Mouse (Mus musculus): ENCODE measurements around the gene Rad51b. TPM values are rescaled to one million over a fixed set of nuclear protein-coding genes. Genes with fewer than 3 reads are reported as not detected.

Rad51b gene
- polyA plus RNA-seq, 1 experiment from 2014 or later, result 4.9 TPM

GRCm38 (mm10) chr12:79798488-79798887, 501.4 kb downstream of the Rad51b start:
- H3K36me3 ChIP-seq (replicated peaks; ENCODE audit: control insufficient read depth, insufficient read depth, low read depth, low read length), result no peaks in the 10 kb centered on the region
- 96% methylated on average over 3 of the region's 3 CpGs for WGBS
- no peak overlapping the region for H3K9ac ChIP-seq (replicated peaks; ENCODE audit: low read length)
- no peak overlapping the region for H3K27ac ChIP-seq (replicated peaks; ENCODE audit: low read depth, low read length)
- DNase-seq (ENCODE audit: low spot score) (no peak), ATAC-seq (replicated peaks; ENCODE audit: insufficient number of reproducible peaks, low FRiP score, low TSS enrichment, low read depth) (no peak)
- no peaks in the 10 kb centered on the region for H3K9me3 ChIP-seq (replicated peaks; ENCODE audit: control insufficient read depth, low read length)
- H3K4me1 ChIP-seq (ENCODE audit: control insufficient read depth, insufficient read depth, low read length), result no peaks in the 10 kb centered on the region; the same call in 1 of the 2 replicates
- no peak overlapping the region for H3K4me3 ChIP-seq (ENCODE audit: low read depth, low read length)
- H3K4me2 ChIP-seq (ENCODE audit: low read depth, low read length), result no peak overlapping the region
- no peaks in the 10 kb centered on the region for H3K27me3 ChIP-seq (ENCODE audit: control insufficient read depth, insufficient read depth, low read length)

GRCm38 (mm10) chr12:79799370-79799769, 502.3 kb downstream of the Rad51b start:
- Histone ChIP-seq H3K4me1 (ENCODE audit: control insufficient read depth, insufficient read depth, low read length) (peaks cover 1% of the 10 kb centered on the region; the same call in 1 of the 2 replicates), H3K9me3 (replicated peaks; ENCODE audit: control insufficient read depth, low read length) (no peaks in the 10 kb centered on the region), H3K27ac (replicated peaks; ENCODE audit: low read depth, low read length) (no peak overlapping the region), H3K9ac (replicated peaks; ENCODE audit: low read length) (no peak overlapping the region), H3K4me3 (ENCODE audit: low read depth, low read length) (no peak overlapping the region), H3K27me3 (ENCODE audit: control insufficient read depth, insufficient read depth, low read length) (no peaks in the 10 kb centered on the region), H3K4me2 (ENCODE audit: low read depth, low read length) (no peak overlapping the region), H3K36me3 (replicated peaks; ENCODE audit: control insufficient read depth, insufficient read depth, low read depth, low read length) (no peaks in the 10 kb centered on the region)
- ATAC-seq (replicated peaks; ENCODE audit: insufficient number of reproducible peaks, low FRiP score, low TSS enrichment, low read depth) (no peak), DNase-seq (ENCODE audit: low spot score) (peak; percentile 57)
- WGBS, result 53% methylated on average over 5 of the region's 5 CpGs

GRCm38 (mm10) chr12:79803670-79804069, 506.6 kb downstream of the Rad51b start:
- no peak for ATAC-seq (replicated peaks; ENCODE audit: insufficient number of reproducible peaks, low FRiP score, low TSS enrichment, low read depth)
- Histone ChIP-seq H3K4me1 (ENCODE audit: control insufficient read depth, insufficient read depth, low read length) (peaks cover 9% of the 10 kb centered on the region), H3K4me3 (ENCODE audit: low read depth, low read length) (no peak overlapping the region), H3K4me2 (ENCODE audit: low read depth, low read length) (no peak overlapping the region), H3K27ac (replicated peaks; ENCODE audit: low read depth, low read length) (no peak overlapping the region), H3K27me3 (ENCODE audit: control insufficient read depth, insufficient read depth, low read length) (no peaks in the 10 kb centered on the region), H3K9ac (replicated peaks; ENCODE audit: low read length) (no peak overlapping the region), H3K9me3 (replicated peaks; ENCODE audit: control insufficient read depth, low read length) (no peaks in the 10 kb centered on the region), H3K36me3 (replicated peaks; ENCODE audit: control insufficient read depth, insufficient read depth, low read depth, low read length) (no peaks in the 10 kb centered on the region)
- no peak for DNase-seq (ENCODE audit: low spot score)
- WGBS, result 73% methylated on average over 1 of the region's 1 CpGs

GRCm38 (mm10) chr12:79804776-79805524, 507.9 kb downstream of the Rad51b start:
- Histone ChIP-seq H3K4me1 (ENCODE audit: control insufficient read depth, insufficient read depth, low read length) (peaks cover 9% of the 10 kb centered on the region), H3K9me3 (replicated peaks; ENCODE audit: control insufficient read depth, low read length) (no peaks in the 10 kb centered on the region), H3K9ac (replicated peaks; ENCODE audit: low read length) (no peak overlapping the region; the same call in 1 of the 2 replicates), H3K27ac (replicated peaks; ENCODE audit: low read depth, low read length) (no peak overlapping the region; the same call in 1 of the 2 replicates), H3K4me3 (ENCODE audit: low read depth, low read length) (no peak overlapping the region), H3K4me2 (ENCODE audit: low read depth, low read length) (no peak overlapping the region), H3K36me3 (replicated peaks; ENCODE audit: control insufficient read depth, insufficient read depth, low read depth, low read length) (no peaks in the 10 kb centered on the region), H3K27me3 (ENCODE audit: control insufficient read depth, insufficient read depth, low read length) (no peaks in the 10 kb centered on the region)
- 46% methylated on average over 8 of the region's 8 CpGs for WGBS
- DNase-seq (ENCODE audit: low spot score) (no peak), ATAC-seq (replicated peaks; ENCODE audit: insufficient number of reproducible peaks, low FRiP score, low TSS enrichment, low read depth) (no peak)

- DNase-seq (ENCODE audit: low spot score) (no peak), ATAC-seq (replicated peaks; ENCODE audit: insufficient number of reproducible peaks, low FRiP score, low TSS enrichment, low read depth) (no peak)
- Histone ChIP-seq H3K27ac (replicated peaks; ENCODE audit: low read depth, low read length) (no peak overlapping the region), H3K9ac (replicated peaks; ENCODE audit: low read length) (0 out of 2 replicates have a peak overlapping the region, but pooled peaks have one; percentile 14), H3K4me2 (ENCODE audit: low read depth, low read length) (no peak overlapping the region), H3K9me3 (replicated peaks; ENCODE audit: control insufficient read depth, low read length) (no peaks in the 10 kb centered on the region), H3K4me3 (ENCODE audit: low read depth, low read length) (no peak overlapping the region), H3K36me3 (replicated peaks; ENCODE audit: control insufficient read depth, insufficient read depth, low read depth, low read length) (no peaks in the 10 kb centered on the region), H3K27me3 (ENCODE audit: control insufficient read depth, insufficient read depth, low read length) (no peaks in the 10 kb centered on the region), H3K4me1 (ENCODE audit: control insufficient read depth, insufficient read depth, low read length) (peaks cover 9% of the 10 kb centered on the region)
- WGBS, result 56% methylated on average over 4 of the region's 4 CpGs
Observed at GRCm38 (mm10) chr12:79806990-79807389, 509.9 kb downstream of the Rad51b start.

GRCm38 (mm10) chr12:79807410-79807847, 510.3 kb downstream of the Rad51b start:
- DNase-seq (ENCODE audit: low spot score) (peak; percentile 48), ATAC-seq (replicated peaks; ENCODE audit: insufficient number of reproducible peaks, low FRiP score, low TSS enrichment, low read depth) (peak; percentile 63; the same call in 1 of the 2 replicates)
- no peak overlapping the region for H3K4me3 ChIP-seq (ENCODE audit: low read depth, low read length)
- H3K4me1 ChIP-seq (ENCODE audit: control insufficient read depth, insufficient read depth, low read length), result peaks cover 9% of the 10 kb centered on the region
- peak overlapping the region; percentile 14; the same call in 1 of the 2 replicates for H3K9ac ChIP-seq (replicated peaks; ENCODE audit: low read length)
- no peaks in the 10 kb centered on the region for H3K27me3 ChIP-seq (ENCODE audit: control insufficient read depth, insufficient read depth, low read length)
- no peaks in the 10 kb centered on the region for H3K36me3 ChIP-seq (replicated peaks; ENCODE audit: control insufficient read depth, insufficient read depth, low read depth, low read length)
- H3K9me3 ChIP-seq (replicated peaks; ENCODE audit: control insufficient read depth, low read length), result no peaks in the 10 kb centered on the region
- WGBS, result 17% methylated on average over 10 of the region's 10 CpGs
- no peak overlapping the region for H3K27ac ChIP-seq (replicated peaks; ENCODE audit: low read depth, low read length)
- H3K4me2 ChIP-seq (ENCODE audit: low read depth, low read length), result no peak overlapping the region

GRCm38 (mm10) chr12:79807938-79808401, 510.9 kb downstream of the Rad51b start:
- no peak overlapping the region for H3K4me3 ChIP-seq (ENCODE audit: low read depth, low read length)
- no peak overlapping the region for H3K4me2 ChIP-seq (ENCODE audit: low read depth, low read length)
- no peaks in the 10 kb centered on the region for H3K9me3 ChIP-seq (replicated peaks; ENCODE audit: control insufficient read depth, low read length)
- no peak overlapping the region for H3K9ac ChIP-seq (replicated peaks; ENCODE audit: low read length)
- DNase-seq (ENCODE audit: low spot score) (no peak), ATAC-seq (replicated peaks; ENCODE audit: insufficient number of reproducible peaks, low FRiP score, low TSS enrichment, low read depth) (no peak)
- no peaks in the 10 kb centered on the region for H3K27me3 ChIP-seq (ENCODE audit: control insufficient read depth, insufficient read depth, low read length)
- no peaks in the 10 kb centered on the region for H3K36me3 ChIP-seq (replicated peaks; ENCODE audit: control insufficient read depth, insufficient read depth, low read depth, low read length)
- H3K27ac ChIP-seq (replicated peaks; ENCODE audit: low read depth, low read length), result 0 out of 2 replicates have a peak overlapping the region, but pooled peaks have one; percentile 6
- WGBS, result 60% methylated on average over 8 of the region's 8 CpGs
- H3K4me1 ChIP-seq (ENCODE audit: control insufficient read depth, insufficient read depth, low read length), result peaks cover 9% of the 10 kb centered on the region

All from embryonic facial prominence, embryonic 11.5 days (tissue).